Mouse (Mus musculus): Measurements from ENCODE around the gene Olfr1173.

The Olfr1173 gene

DNA sequence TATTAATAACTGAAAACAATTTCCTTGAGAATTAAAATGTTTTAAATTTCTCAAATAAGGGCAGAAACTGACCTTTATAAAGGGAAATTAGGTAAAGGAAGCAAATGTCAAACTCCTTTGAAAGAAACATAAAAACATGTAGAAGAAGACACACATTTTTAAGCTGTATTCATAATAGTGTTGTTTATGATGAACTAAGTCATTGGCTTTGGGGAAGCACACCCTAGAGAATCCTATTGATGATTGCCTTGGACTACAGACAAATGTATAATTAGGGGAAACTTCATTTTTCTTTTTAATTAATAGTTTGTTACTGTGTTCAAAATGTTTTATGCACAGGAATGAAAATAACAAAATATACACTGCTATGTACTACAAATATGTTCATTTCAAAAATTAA lies at the start of gene Olfr1173:
Olfr1173 (minus strand) TSS at position 101 of the 400 bp plus-strand sequence.
- in situ Hi-C loops (cut with MboI, MseI) = no loop called here

DNA sequence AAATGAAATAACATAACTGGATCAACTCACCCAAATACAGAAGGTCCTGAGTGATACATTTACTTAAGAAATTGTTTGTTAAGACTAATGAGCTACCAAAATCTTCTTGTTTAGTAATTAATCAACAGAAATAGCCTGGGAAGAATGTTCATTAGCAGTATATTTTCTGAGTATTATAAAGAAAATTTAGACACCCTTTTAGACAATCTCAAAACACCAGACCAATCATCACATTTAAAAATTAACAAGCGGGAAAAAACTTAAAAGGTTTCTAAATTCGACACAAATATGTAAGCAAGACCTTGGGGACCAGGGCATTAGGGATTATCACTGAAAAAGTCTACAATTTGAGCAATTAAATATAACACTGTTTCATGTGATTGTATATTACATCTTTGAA lies 47.4 kb upstream of the Olfr1173 start, which contains the start of gene Olfr1175-ps:
Olfr1175-ps (minus strand) TSS at position 101 of the 400 bp plus-strand sequence.
- in situ Hi-C loops (cut with MboI, MseI) = no loop called here

DNA sequence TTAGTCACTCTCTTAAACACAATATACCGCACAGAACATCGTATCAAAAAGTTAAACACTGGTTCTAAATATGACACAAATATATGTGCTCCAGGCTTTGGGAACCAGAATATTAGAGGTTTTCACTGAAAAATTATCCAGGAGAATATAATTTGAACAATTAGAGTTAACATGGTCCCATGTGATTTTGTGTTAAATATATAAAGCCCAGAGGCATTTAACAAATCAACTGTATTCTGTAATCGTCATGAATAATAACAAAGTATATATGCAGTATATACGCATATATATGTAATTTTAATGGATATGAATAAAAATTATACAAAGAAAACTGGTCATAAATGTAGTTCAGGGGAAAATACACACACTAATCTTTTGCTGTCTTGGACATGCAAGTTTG lies 35.4 kb upstream of the Olfr1173 start, which contains the start of gene Olfr1174-ps:
Olfr1174-ps (minus strand) TSS at position 101 of the 400 bp plus-strand sequence.
- in situ Hi-C loops (cut with MboI, MseI) = no loop called here

- in situ Hi-C loops (cut with MboI, MseI) = no loop called here
Measured at GRCm38 (mm10) chr2:88228234-88228633, 51.4 kb downstream of the Olfr1173 start, which contains the start of gene Olfr1170. Gene Olfr1170 (minus strand): TSS chr2:88228334.

Measured in T-helper 1 cell (primary cell).